Mouse (Mus musculus) erythroblast, embryonic 14.5 days (primary cell): ENCODE measurements around the gene Nudt4. TPM values are rescaled to one million over a fixed set of nuclear protein-coding genes. Genes with fewer than 3 reads are reported as not detected.

Experiments used
- H3K27me3 ChIP-seq: 2 replicates; pipeline ENCODE4 v1.6.1; 2012; ENCODE audit warnings: inconsistent platforms; ENCODE audit not compliant: control insufficient read depth
- H3K36me3 ChIP-seq: 2 replicates; pipeline ENCODE4 v1.6.1; 2012; ENCODE audit warnings: mild to moderate bottlenecking, inconsistent platforms; ENCODE audit not compliant: control insufficient read depth
- H3K4me1 ChIP-seq: 2 replicates; pipeline ENCODE4 v1.6.1; 2012; ENCODE audit warnings: inconsistent platforms; ENCODE audit not compliant: control insufficient read depth
- H3K4me3 ChIP-seq: replicated peaks from 2 replicates; pipeline ENCODE3; 2012; ENCODE audit warnings: moderate library complexity, mild to moderate bottlenecking, inconsistent platforms
- H3K9me3 ChIP-seq: 2 replicates; pipeline ENCODE4 v1.6.1; 2012; ENCODE audit warnings: low read length, inconsistent platforms, mixed read lengths; ENCODE audit not compliant: control insufficient read depth
- GATA1 ChIP-seq: IDR thresholded peaks from 2 replicates; pipeline ENCODE4 v1.6.1; 2012; ENCODE audit warnings: low read length, inconsistent platforms, mixed read lengths
- TAL1 ChIP-seq: IDR thresholded peaks from 3 replicates; pipeline ENCODE4 v1.6.1; 2012; ENCODE audit warnings: low read length, inconsistent platforms, mixed read lengths
- polyA plus RNA-seq: library from polyadenylated mRNA; stranded (reverse); fragments of >175 nt; gene quantifications from 2 replicates; pipeline ENCODE4 v1.2.3, GENCODE M21; 2012

The Nudt4 gene
- polyA plus RNA-seq, 1 experiment = 28.8 TPM

- TF ChIP-seq TAL1 (no peak), GATA1 (no peak)
- no peak overlapping the region for H3K4me3 ChIP-seq
- H3K4me1 ChIP-seq = no peaks in the 10 kb centered on the region
- peaks cover 76% of the 10 kb centered on the region for H3K36me3 ChIP-seq
- no peaks in the 10 kb centered on the region for H3K9me3 ChIP-seq
- H3K27me3 ChIP-seq = no peaks in the 10 kb centered on the region
Observed at GRCm38 (mm10) chr10:95545051-95545450, 18.9 kb downstream of the Nudt4 start.

- H3K4me3 ChIP-seq = no peak overlapping the region
- H3K4me1 ChIP-seq = peaks cover 3% of the 10 kb centered on the region
- no peak for TF ChIP-seq TAL1
- TF ChIP-seq GATA1 = no peak
- H3K36me3 ChIP-seq = peaks cover 72% of the 10 kb centered on the region
- H3K27me3 ChIP-seq = no peaks in the 10 kb centered on the region
- H3K9me3 ChIP-seq = no peaks in the 10 kb centered on the region
Observed at GRCm38 (mm10) chr10:95544651-95545050, 19.3 kb downstream of the Nudt4 start.

GRCm38 (mm10) chr10:95544004-95544403 lies 19.9 kb downstream of the Nudt4 start:
- peaks cover 65% of the 10 kb centered on the region for H3K36me3 ChIP-seq
- no peak overlapping the region for H3K4me3 ChIP-seq
- no peaks in the 10 kb centered on the region for H3K27me3 ChIP-seq
- TF ChIP-seq GATA1 (no peak), TAL1 (no peak)
- peaks cover 6% of the 10 kb centered on the region for H3K4me1 ChIP-seq
- H3K9me3 ChIP-seq = no peaks in the 10 kb centered on the region

- no peak overlapping the region for H3K4me3 ChIP-seq
- no peaks in the 10 kb centered on the region for H3K27me3 ChIP-seq
- TF ChIP-seq GATA1 (no peak), TAL1 (no peak)
- peaks cover 59% of the 10 kb centered on the region for H3K36me3 ChIP-seq
- peaks cover 11% of the 10 kb centered on the region for H3K4me1 ChIP-seq
- no peaks in the 10 kb centered on the region for H3K9me3 ChIP-seq
Observed at GRCm38 (mm10) chr10:95543377-95543776, 20.6 kb downstream of the Nudt4 start.

GRCm38 (mm10) chr10:95542916-95543315 lies 21.0 kb downstream of the Nudt4 start:
- H3K4me1 ChIP-seq = peaks cover 15% of the 10 kb centered on the region
- no peaks in the 10 kb centered on the region for H3K9me3 ChIP-seq
- peaks cover 54% of the 10 kb centered on the region for H3K36me3 ChIP-seq
- H3K4me3 ChIP-seq = no peak overlapping the region
- TF ChIP-seq GATA1 (no peak), TAL1 (no peak)
- H3K27me3 ChIP-seq = no peaks in the 10 kb centered on the region

GRCm38 (mm10) chr10:95539841-95540240 lies 24.1 kb downstream of the Nudt4 start:
- H3K4me1 ChIP-seq = peaks cover 33% of the 10 kb centered on the region
- H3K4me3 ChIP-seq = no peak overlapping the region
- TF ChIP-seq TAL1 = no peak
- no peaks in the 10 kb centered on the region for H3K27me3 ChIP-seq
- no peaks in the 10 kb centered on the region for H3K9me3 ChIP-seq
- H3K36me3 ChIP-seq = peaks cover 24% of the 10 kb centered on the region

- peaks cover 33% of the 10 kb centered on the region for H3K4me1 ChIP-seq
- peaks cover 18% of the 10 kb centered on the region for H3K36me3 ChIP-seq
- TF ChIP-seq GATA1 (no peak), TAL1 (no peak)
- no peak overlapping the region for H3K4me3 ChIP-seq
- no peaks in the 10 kb centered on the region for H3K27me3 ChIP-seq
- no peaks in the 10 kb centered on the region for H3K9me3 ChIP-seq
Observed at GRCm38 (mm10) chr10:95539260-95539659, 24.7 kb downstream of the Nudt4 start.

GRCm38 (mm10) chr10:95536222-95536541 lies 27.8 kb downstream of the Nudt4 start:
- H3K27me3 ChIP-seq = no peaks in the 10 kb centered on the region
- peaks cover 50% of the 10 kb centered on the region for H3K4me1 ChIP-seq
- TF ChIP-seq GATA1 = no peak
- TF ChIP-seq TAL1 = no peak
- H3K4me3 ChIP-seq = no peak overlapping the region
- no peaks in the 10 kb centered on the region for H3K9me3 ChIP-seq
- no peaks in the 10 kb centered on the region; the same call in none of the 2 replicates for H3K36me3 ChIP-seq

- no peak for TF ChIP-seq GATA1
- no peak for TF ChIP-seq TAL1
- Histone ChIP-seq H3K27me3 (no peaks in the 10 kb centered on the region), H3K4me3 (no peak overlapping the region), H3K36me3 (no peaks in the 10 kb centered on the region; the same call in none of the 2 replicates), H3K4me1 (peaks cover 51% of the 10 kb centered on the region), H3K9me3 (no peaks in the 10 kb centered on the region)
Observed at GRCm38 (mm10) chr10:95535399-95536221, 28.3 kb downstream of the Nudt4 start.

GRCm38 (mm10) chr10:95533382-95533781 lies 30.6 kb downstream of the Nudt4 start:
- no peak overlapping the region for H3K4me3 ChIP-seq
- TF ChIP-seq TAL1 (no peak), GATA1 (no peak)
- no peaks in the 10 kb centered on the region for H3K27me3 ChIP-seq
- no peaks in the 10 kb centered on the region for H3K9me3 ChIP-seq
- H3K36me3 ChIP-seq = no peaks in the 10 kb centered on the region
- H3K4me1 ChIP-seq = peaks cover 42% of the 10 kb centered on the region
